Mouse (Mus musculus): ENCODE data around the gene Fndc3b.

Gene Fndc3b

DNA sequence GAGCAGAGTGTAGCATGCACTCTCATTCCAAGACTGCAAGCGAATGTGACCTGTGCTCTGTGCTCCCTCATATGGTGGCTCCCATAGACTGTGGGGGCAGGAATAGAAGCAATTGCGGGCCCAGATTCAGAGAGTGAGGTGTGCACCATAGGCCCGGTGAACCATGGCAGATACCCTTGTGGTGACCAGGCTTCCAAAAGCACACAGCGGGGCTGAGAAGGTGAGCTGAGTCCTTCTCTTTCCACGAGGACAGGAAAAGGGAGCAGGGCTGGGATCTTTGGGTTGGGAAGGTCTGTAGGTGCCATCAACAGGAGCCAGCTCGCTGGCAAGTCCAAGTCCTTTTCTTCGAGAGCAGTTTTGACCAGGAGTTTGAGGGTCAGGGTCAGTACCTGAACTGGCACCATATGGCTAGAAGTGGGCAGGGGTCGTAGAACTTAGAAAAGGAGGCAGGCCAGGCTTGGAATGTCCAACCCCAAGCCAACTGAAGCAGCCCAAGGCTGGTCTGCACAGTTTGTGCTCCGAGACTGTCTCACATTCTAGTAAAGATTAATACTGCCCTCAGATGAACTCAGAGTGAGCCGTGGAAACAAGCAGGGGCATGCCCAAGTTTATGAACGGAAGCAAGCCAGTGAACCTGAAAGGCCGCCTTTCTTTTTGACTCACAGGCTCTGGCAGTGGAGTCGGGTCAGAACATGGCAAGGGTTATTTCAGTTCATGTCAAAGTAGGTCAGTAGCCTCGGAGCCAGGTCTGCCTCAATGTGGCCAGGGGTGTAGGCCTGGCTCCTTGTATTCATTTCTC is 237.1 kb downstream of the Fndc3b start:
- DNase-seq (ENCODE audit: extremely low read depth, low read depth, low spot score) = peak; percentile 34

DNA sequence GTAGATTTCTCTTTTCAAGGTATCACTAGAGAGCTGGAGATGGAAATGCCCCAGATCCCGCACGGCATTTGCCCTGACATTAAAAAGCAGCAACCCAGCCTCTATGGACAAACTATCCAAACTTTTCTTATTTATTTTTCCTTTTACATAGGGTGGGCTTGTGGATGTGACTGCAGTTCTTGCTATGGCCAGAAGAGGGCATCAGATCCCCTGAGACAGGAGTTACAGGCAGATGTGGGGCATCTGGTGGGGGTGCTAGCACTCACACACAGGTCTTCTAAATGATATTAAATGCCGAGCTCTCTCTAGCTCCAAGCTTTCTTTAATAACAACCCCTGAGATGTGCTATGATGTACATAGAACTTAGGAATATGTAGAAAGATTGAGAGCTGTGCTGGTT is 238.3 kb downstream of the Fndc3b start:
- no peak for DNase-seq (ENCODE audit: extremely low read depth, low read depth, low spot score)

DNA sequence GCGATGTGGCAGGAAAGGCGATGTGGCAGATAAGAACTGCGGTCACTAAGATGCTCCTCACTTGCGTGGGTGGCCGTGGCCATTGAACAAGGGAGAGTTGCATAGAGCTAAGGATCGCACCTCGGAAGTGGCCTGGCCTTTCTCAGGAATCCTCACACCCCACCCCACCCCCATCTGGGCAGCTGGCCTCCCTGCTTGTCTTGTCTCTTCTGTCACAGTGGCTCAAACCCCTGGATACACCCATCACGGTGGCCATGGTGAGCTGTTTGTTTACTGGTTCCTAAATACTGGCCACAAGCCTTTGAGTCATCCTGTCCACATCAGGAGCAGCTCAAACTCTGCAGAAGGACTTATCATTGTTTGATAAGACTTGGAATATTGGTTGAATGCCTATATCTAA is 240.3 kb downstream of the Fndc3b start:
- DNase-seq (ENCODE audit: extremely low read depth, low read depth, low spot score) = no peak

DNA sequence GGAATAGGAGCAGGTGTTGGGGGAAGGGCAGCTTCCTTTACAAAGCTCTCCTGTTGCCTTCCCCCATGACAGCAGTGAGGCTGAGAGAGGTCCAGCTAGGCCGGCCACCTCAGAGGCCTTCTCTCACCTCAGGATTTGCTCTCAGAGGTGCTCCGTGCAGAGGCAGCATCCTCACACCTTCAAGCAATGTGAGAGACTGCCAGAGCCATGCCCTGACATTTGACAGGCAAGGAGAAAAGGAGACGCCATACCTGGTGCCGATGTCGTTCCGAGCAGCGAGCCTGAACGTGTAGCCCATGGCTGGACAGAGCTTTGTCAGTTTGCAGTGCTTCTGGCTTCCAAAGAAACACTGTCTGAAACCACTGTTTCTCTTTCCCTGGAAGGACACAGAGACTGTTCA is 241.1 kb downstream of the Fndc3b start:
- DNase-seq (ENCODE audit: extremely low read depth, low read depth, low spot score) = no peak

DNA sequence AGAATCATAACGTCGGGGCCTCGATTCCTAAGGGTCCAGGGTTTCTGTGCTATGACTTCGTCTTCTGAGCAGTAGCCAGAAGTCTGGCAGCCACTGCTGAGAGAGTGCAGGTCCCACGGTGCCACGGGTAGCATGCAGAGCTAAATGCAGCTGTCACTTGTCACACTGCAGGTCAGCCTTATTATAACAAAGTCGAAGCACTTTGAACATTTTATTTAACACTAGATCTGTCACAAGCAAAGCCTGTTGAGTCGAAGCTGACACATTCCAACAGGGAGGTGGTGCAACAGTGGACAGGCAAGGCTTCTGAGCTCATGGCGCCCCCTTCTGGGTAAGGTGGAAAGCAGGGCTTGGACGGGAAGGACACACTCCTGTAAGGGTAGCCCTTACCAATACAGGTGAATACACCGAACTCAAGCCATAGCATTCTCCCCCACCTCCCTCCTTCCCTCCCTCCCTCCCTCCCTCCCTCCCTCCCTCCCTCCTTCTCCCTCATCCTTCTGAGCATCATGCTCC is 243.5 kb downstream of the Fndc3b start:
- no peak for DNase-seq (ENCODE audit: extremely low read depth, low read depth, low spot score)

DNA sequence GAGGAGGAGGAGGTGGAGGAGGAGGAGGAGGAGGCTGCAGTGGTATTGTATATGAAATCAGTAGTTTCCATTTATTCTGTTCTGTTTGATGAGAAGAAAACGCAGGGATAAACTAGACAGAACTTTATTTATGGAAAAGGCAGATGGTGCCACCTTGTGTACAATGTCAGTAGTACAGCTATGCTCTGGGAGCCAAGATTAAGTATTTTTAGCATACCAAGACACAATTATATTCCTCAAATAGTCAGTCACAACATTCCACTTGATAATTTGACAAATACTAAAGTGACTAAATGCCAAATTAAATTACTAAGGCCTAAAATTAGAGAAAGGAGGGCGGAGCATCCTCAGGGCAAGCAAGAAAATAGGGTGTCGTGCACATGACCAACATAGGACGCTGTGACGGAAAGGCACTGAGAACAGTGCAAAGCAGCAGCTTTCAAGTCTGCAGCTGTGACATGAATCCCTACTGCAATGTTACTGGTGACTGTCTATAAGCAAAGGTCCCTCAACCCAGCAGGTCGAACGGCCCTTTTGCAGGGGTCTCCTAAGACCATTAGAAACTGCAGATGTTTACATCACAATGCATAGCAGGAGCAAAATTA is 244.7 kb downstream of the Fndc3b start:
- no peak for DNase-seq (ENCODE audit: extremely low read depth, low read depth, low spot score)

DNA sequence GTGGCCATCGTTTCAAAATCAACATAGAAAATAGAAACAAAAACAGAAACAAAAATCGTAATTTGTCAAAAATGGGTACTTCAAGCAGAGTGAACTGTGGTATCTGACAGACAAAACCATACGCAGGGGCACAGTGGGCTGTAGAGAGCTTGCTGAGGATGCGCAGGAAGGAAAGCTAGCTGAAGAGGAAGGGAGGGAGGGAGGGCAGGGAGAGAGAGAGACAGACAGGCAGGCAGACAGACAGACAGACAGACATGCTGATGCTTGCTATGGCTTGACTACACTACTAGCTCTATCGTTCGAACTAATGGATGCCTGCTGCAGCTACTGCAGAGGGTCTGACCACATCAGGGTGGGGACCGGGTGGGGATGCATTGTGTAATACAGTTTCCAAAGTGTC is 247.7 kb downstream of the Fndc3b start:
- DNase-seq (ENCODE audit: extremely low read depth, low read depth, low spot score) = no peak

DNA sequence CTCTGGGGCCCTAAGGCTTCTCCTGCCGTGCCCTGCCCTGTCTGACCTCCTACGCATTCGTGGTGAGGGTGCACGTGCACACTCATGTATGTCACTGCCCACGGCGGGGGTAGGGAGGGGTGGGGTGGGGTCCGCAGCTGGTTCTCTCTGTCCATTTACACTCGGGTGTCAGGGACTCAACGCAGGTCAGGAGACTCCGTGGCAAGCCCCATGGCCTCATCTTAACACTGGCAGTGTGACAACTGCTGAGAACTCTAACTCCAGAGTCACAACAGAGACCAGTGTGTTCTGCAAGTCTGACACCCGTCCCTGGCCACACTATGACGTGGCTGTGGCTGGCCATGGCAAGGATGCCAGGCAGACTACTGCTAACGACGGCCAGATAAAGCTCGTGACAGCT is 248.2 kb downstream of the Fndc3b start:
- DNase-seq (ENCODE audit: extremely low read depth, low read depth, low spot score) = no peak

DNA sequence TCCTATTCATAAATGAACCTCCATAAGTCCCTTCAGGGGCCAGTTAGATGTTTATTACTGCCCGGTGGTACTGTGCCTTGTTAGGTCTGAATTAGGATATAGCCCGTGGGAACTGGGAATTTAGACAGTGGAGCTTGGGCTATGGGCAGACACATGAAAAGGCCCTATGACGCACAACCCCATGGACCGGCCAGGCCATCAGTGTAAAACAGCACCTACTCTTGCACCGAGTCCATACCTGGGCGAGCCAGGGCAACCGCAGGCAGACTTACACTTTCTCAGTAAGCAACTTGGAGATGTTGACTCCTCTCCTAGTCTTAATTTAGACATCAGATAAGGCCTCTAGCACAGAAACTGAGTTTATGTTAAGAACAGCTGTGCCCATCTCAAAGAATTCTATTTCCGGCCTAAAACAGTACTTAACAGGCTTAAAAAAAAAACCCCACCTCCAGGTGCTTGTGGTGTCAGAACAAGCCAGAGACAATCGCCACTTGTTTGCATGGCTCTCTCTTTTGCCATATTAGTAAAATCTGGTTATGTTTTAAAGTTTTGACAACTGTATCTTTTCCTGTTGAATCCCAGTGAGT is 248.7 kb downstream of the Fndc3b start:
- DNase-seq (ENCODE audit: extremely low read depth, low read depth, low spot score) = no peak

DNA sequence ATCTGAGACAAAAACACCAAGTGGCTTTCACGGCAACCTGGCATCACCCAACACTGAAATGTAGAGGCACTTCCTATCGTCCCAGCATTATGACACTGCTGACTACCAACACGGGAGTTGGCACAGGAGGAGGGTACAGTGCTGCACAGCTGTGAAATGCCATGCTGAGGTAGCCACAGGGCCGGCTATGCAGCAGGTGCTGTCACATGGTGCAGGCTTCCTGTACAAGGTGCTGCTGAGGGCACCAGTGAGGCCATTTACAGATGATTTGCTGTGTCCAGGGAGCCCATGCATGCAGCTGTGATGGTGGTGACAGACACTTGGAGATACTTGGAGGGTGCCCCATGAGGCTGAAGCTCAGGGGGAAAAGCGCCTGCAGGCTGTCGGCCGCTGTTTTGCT is 249.2 kb downstream of the Fndc3b start:
- DNase-seq (ENCODE audit: extremely low read depth, low read depth, low spot score) = no peak

DNA sequence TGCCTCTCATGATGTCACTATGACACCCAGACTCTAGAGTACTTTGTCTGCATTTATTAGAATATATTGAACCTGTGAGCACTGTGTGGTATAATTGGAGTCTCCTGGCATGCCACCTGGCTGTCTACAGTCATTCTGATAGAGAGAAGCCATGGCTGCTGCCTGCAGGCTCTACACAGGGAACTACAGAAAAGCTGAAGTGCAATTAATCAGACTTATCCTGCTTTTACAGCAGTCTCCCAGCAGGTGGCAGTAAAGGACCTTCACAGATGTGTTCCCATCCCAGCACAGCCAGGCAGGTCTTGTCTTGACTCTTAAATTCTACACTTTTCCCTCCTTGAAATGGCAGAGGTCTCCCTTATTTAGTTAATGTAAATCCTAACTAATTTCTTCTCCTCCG is 250.1 kb downstream of the Fndc3b start:
- DNase-seq (ENCODE audit: extremely low read depth, low read depth, low spot score) = no peak

DNA sequence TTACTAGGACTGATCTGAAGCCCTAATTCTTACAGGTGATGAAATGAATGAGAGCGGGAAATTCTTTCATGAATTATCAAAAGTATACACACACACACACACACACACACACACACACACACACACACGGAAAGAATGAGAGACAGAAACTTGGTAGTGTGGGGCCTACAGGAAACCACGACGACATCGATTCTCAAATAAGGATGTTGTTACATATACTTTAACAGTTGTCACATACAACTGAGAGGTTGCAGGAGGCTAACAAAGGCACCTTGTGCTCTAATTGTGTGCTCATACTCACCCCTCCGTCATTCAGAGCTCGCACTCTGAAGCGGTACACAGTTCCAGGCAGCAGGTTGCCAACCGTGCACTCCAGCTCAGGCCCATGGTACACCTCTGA is 252.7 kb downstream of the Fndc3b start:
- no peak for DNase-seq (ENCODE audit: extremely low read depth, low read depth, low spot score)

DNA sequence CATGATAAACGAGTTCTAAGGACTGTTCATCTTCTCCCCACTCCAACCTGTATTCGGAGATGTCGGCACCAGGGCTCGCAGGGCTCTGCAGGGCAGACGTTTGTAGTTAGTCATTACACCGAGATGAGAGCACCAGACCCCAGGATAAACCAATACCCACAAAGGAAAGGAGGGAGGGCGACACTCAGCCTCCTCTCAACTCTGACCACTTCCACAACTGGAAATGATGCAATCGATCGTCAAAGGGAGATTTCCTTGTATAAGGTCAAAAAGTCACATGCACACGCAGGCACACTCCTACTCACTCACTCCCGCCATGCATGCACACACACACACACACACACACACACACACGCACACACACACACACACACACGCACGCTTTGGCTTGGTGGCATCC is 254.6 kb downstream of the Fndc3b start:
- DNase-seq (ENCODE audit: extremely low read depth, low read depth, low spot score) = no peak

DNA sequence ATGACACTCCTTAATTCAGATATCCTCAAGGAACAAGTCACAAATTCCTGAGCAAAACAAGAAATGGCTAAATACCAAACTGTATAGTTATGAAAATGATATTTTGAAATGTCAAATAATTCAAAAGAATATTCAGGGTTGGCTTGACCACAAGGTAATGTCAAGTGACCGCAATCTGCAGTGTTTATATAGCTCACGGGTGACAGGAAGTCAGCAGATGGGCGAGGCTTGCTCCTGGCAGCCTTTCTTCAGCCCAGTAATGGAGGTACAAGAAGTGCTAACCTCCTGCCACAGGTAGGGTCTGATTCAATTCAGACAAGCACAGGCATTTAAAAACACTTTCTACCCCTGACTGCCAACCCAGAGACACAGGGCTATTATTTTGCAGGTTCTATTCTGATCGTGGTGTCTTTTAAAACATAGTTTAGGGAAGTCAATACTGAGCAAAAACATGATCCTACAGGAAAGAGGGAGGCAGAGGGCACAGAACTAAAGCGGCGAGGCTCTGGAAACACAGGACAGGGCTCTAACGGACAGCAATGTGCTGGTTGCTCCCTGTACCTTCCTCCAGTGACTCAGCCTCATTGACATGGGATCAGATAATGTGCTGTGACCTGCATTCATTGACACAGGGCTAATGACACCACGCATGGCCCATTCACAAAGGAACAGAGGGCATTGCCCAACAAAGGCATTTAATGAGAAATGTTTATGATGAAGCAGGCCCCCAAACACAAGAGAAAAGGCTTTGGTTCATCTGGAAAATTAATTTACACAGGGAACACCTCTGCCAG is 256.5 kb downstream of the Fndc3b start:
- DNase-seq (ENCODE audit: extremely low read depth, low read depth, low spot score) = no peak

DNA sequence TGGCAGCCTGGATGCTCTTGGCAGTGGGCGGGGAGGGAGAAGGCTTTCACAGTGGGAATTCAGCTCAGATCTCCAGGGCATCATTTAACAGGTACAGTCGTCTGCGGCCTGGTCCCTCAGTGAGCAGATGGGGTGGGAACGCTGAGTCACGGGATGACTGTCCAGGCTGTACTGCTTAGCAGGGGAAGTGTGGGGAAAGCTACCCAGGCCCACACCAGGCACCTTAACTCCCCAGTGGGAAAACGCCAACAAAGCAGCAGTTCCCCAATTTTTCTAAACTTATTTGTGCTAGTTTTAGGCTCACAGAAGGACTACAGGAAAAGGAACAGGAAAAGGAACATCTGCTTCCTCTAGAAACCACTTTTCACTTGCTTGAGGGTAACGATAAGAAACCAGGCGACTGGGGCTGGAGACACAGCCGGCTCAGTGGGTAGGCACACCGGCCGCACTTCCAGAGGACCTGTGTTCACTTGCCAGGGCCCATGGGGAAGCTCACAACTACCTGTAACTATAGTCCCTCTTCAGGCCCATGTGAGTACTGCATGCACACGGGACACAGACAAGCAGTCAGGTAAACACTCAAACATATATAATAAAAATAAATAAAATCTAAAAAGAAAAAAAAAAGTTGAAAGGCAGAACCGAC is 257.5 kb downstream of the Fndc3b start:
- no peak for DNase-seq (ENCODE audit: extremely low read depth, low read depth, low spot score)

DNA sequence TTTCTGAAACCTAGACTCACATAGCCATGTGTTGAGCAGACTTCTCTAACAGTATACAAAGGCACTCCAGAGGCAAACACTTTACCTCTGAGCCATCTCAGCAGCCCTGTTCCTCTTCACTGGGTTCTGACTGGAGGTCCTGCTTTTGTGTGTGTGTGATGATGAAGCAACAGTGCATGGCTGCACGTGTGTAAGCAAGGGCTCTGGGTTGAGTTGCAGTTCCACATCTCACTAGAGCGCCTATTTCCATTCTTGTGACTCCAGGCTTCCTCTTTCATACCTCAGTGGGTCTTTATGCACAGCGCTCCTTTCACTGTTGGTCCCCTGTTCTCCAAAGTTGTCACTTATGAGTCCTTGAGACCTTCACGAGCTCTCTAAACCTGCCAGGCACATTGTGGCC is 261.7 kb downstream of the Fndc3b start:
- no peak for DNase-seq (ENCODE audit: extremely low read depth, low read depth, low spot score)

DNA sequence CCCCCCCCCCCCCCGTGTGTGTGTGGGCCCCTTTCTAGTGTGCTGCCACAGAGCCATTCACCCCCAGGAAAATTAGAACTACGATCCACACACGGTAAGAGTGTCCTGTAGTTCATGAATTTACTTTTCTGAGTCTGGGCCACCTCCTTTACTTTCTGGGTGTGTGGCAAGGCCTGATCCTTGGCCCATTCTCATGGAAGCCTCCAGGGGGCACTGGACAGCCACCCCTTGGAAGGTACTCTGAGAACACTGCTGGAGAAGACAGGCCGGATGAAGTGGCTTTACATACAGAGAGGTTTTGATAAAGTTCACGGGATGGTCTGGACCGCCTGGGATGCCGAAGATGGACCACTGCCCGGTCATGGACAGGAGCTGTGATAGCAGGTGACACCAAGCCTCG is 262.7 kb downstream of the Fndc3b start:
- no peak for DNase-seq (ENCODE audit: extremely low read depth, low read depth, low spot score)

DNA sequence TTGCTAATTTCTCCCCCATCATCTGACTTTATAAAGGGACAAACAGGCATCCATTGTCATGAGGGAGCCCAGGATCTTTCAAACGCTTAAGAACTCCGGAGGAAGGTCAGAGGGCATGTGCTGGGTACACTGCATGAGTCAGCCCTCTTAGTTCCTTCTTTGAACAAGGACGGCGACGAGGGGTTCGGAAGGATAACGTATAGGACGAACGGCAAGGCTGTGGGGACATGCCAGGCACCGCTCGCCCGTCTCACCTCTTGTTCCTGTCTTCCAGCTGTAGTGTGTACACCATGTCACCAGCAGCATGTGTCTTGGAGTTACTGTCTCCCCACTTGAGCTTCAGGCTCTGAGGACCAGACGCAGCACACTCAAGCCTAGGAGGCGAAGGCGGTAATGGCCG is 271.4 kb downstream of the Fndc3b start:
- DNase-seq (ENCODE audit: extremely low read depth, low read depth, low spot score) = no peak

DNA sequence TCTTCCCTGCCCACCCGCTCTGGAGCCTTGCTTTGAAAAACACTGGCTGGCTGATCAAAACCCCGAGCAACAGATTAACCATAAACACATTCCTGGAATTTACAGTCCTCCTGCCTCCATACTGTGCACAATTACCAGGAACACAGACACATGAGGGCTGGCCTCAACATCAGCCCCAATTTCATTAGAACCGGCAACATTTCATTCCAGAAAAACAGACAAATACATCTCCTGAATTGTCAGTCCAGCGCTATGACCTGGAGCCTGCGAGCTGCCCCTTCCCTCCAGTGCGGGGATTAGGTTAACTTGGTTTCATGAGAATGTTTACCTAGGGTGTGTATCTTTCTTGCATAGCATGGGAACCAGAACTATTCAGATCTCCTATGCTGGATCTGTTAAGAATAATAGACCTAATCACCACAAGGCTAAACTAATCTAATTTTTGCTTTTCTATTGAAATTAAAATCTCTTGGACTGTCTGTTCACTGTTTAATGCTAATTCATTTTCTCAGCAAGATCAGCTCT is 275.9 kb downstream of the Fndc3b start:
- no peak for DNase-seq (ENCODE audit: extremely low read depth, low read depth, low spot score)

DNA sequence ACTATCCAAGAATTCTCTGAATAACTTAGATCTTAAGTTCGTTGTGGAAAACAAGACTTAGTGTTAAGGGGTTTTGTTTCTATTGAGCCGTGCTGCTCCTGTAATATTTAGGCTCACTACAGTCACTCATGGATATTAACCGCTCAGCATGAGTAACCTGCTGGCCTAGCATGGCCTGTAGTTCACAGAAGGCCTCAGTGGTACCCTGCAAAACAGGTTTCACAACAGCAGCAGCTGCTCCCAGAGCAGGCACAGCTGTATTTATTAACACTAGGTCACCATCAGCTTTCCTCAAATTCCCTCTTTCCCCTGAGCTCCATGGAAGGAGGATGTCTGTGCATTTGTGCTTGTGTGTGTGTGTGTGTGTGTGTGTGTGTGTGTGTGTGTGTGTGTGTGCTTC is 278.1 kb downstream of the Fndc3b start:
- no peak for DNase-seq (ENCODE audit: extremely low read depth, low read depth, low spot score)
